Mouse (Mus musculus) stomach, embryonic 15.5 days (tissue): ENCODE measurements around the gene Ugt2a2. TPM values are rescaled to one million over a fixed set of nuclear protein-coding genes. Genes with fewer than 3 reads are reported as not detected.
"Not testable (repeated sequence)": the region's sequence is repeated elsewhere in the genome, so short reads cannot be mapped to it uniquely, and the experiment has no call there.

Experiments
- ATAC-seq: fragments of 200-750 bp; cut with Nextera tagmentation; 2 replicates; pipeline ENCODE4 v1.8.0; 2017; ENCODE audit warnings: low read depth, moderate number of reproducible peaks, moderate TSS enrichment; ENCODE audit not compliant: insufficient read depth, low FRiP score
- H3K27ac ChIP-seq: fragments of 300-500 bp; sonication (generic); 2 replicates; pipeline ENCODE4 v1.5.1; 2015; ENCODE audit warnings: mild to moderate bottlenecking, inconsistent platforms
- H3K27me3 ChIP-seq: fragments of 300-500 bp; sonication (generic); replicated peaks from 2 replicates; pipeline ENCODE4 v1.6.1; 2015; ENCODE audit warnings: inconsistent platforms
- H3K36me3 ChIP-seq: fragments of 300-500 bp; sonication (generic); 2 replicates; pipeline ENCODE4 v1.6.1; 2015; ENCODE audit warnings: inconsistent platforms
- H3K4me1 ChIP-seq: fragments of 300-500 bp; sonication (generic); 2 replicates; pipeline ENCODE4 v1.6.1; 2015; ENCODE audit warnings: inconsistent platforms
- H3K4me2 ChIP-seq: fragments of 300-500 bp; sonication (generic); 2 replicates; pipeline ENCODE4 v1.6.1; 2015; ENCODE audit warnings: mild to moderate bottlenecking, inconsistent platforms
- H3K4me3 ChIP-seq: fragments of 300-500 bp; sonication (generic); replicated peaks from 2 replicates; pipeline ENCODE4 v1.5.1; 2015; ENCODE audit warnings: inconsistent platforms
- H3K9ac ChIP-seq: fragments of 300-500 bp; sonication (generic); 2 replicates; pipeline ENCODE4 v1.6.1; 2015; ENCODE audit warnings: inconsistent platforms
- H3K9me3 ChIP-seq: fragments of 300-500 bp; sonication (generic); 2 replicates; pipeline ENCODE4 v1.6.1; 2016; ENCODE audit warnings: inconsistent platforms
- WGBS: fragments of 180-500 bp; shearing (Covaris S2); methylation state at CpG from one replicate; pipeline ENCODE4 v1.1.7; 2015; 5-methylcytosine and 5-hydroxymethylcytosine counted together
- polyA plus RNA-seq: library from polyadenylated mRNA; unstranded; fragments of >200 nt; fragmentation: Nextera tagmentation; extraction: Ambion mirVana; gene quantifications from 2 replicates; pipeline ENCODE4 v1.2.1, GENCODE M21; 2015

Ugt2a2 gene
- polyA plus RNA-seq, 1 experiment from 2014 or later, result not detected

- H3K4me3 ChIP-seq, H3K9ac ChIP-seq, H3K9me3 ChIP-seq, H3K4me1 ChIP-seq, H3K36me3 ChIP-seq, H3K27me3 ChIP-seq, H3K27ac ChIP-seq, H3K4me2 ChIP-seq, ATAC-seq: not testable (repeated sequence)
- WGBS, result 88% methylated on average over 4 of the region's 5 CpGs
Observed at GRCm38 (mm10) chr5:87452514-87452913, 29.5 kb downstream of the Ugt2a2 start.

GRCm38 (mm10) chr5:87436264-87436663, 45.8 kb downstream of the Ugt2a2 start:
- 36% methylated on average over 3 of the region's 3 CpGs for WGBS
- no peaks in the 10 kb centered on the region for H3K27me3 ChIP-seq
- H3K4me1 ChIP-seq, result no peaks in the 10 kb centered on the region
- ATAC-seq, result peak; percentile 43; the same call in 1 of the 2 replicates
- no peak overlapping the region for H3K4me2 ChIP-seq
- no peak overlapping the region for H3K9ac ChIP-seq
- H3K36me3 ChIP-seq, result no peaks in the 10 kb centered on the region
- no peak overlapping the region for H3K4me3 ChIP-seq
- H3K9me3 ChIP-seq, result no peaks in the 10 kb centered on the region
- H3K27ac ChIP-seq, result no peak overlapping the region

- ATAC-seq, result no peak
- Histone ChIP-seq H3K36me3 (no peaks in the 10 kb centered on the region), H3K9ac (no peak overlapping the region), H3K9me3 (no peaks in the 10 kb centered on the region), H3K4me1 (no peaks in the 10 kb centered on the region), H3K4me3 (no peak overlapping the region), H3K4me2 (no peak overlapping the region), H3K27ac (no peak overlapping the region), H3K27me3 (no peaks in the 10 kb centered on the region)
- WGBS, result 80% methylated on average over 3 of the region's 3 CpGs
Observed at GRCm38 (mm10) chr5:87425676-87426075, 56.4 kb downstream of the Ugt2a2 start.

- 91% methylated on average over 1 of the region's 2 CpGs for WGBS
- not testable (repeated sequence) for H3K4me3 ChIP-seq, H3K9ac ChIP-seq, H3K9me3 ChIP-seq, H3K36me3 ChIP-seq, H3K27me3 ChIP-seq, H3K4me2 ChIP-seq, H3K4me1 ChIP-seq, H3K27ac ChIP-seq, ATAC-seq
Observed at GRCm38 (mm10) chr5:87424041-87424440, 58.0 kb downstream of the Ugt2a2 start, which contains the start of gene Ugt2b38. Gene Ugt2b38, minus strand, starts transcription at chr5:87424203.

Other genes with a start within 250 kb of the Ugt2a2 start
- not detected in 2 replicates for gene Ugt2b37, start 227.5 kb downstream of the Ugt2a2 start, polyA plus RNA-seq
- 0.37 and 0.77 TPM in 2 replicates for gene Ugt2a3, start 145.1 kb downstream of the Ugt2a2 start, polyA plus RNA-seq
- not detected in 2 replicates for gene Ugt2b38, start 58.1 kb downstream of the Ugt2a2 start, polyA plus RNA-seq
- gene Gm43638, start 4.5 kb upstream of the Ugt2a2 start, polyA plus RNA-seq, result not detected in 2 replicates
- not detected in 2 replicates for gene Ugt2a1, start 8.6 kb upstream of the Ugt2a2 start, polyA plus RNA-seq
- gene Sult1b1, start 55.9 kb upstream of the Ugt2a2 start, polyA plus RNA-seq, result 17.8 and 19.0 TPM in 2 replicates
- gene Sult1d1, start 86.8 kb upstream of the Ugt2a2 start, polyA plus RNA-seq, result 30.7 and 39.2 TPM in 2 replicates
- 0.14 TPM in 1 of 2 replicates, not detected in the other for gene Sult1e1, start 109.3 kb upstream of the Ugt2a2 start, polyA plus RNA-seq
- not detected in 2 replicates for gene Csn1s1, start 183.9 kb upstream of the Ugt2a2 start, polyA plus RNA-seq
- gene Csn2, start 217.4 kb upstream of the Ugt2a2 start, polyA plus RNA-seq, result not detected in 2 replicates